ENCODE assay signal across 8 mouse cellular contexts in the genomic region with DNA sequence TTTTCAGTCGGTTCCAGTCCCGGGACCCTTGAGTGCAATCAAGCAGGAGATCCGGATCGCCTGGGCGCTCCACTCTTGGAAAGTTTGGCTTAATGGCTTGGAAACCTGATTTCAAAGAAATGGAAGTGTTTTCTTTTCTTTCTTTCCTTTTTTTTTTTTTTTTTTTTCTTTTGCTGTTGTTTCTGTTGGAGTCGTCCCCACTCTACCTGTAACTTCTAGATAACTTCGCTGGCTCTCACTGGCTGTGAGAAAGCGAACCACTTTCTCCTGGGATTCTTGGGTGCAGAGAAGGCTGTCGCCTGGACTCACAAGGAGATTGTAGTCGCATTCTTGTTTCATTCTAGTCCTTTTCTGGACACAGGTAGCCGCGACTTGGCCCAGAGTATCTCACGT. TPM values are rescaled to one million over a fixed set of nuclear protein-coding genes. Genes with fewer than 3 reads are reported as not detected.
DNase-seq lines count a peak whose midpoint lies in the region; ATAC-seq and TF ChIP-seq lines count a peak whose summit lies in the region.

No protein-coding gene starts in this region.

- peak overlapping the region; percentile 85 for H3K4me2 ChIP-seq in limb, embryonic 14.5 days (replicated peaks; ENCODE audit: low read depth, low read length, severe bottlenecking)
- H3K4me2 ChIP-seq in neural tube, embryonic 14.5 days (ENCODE audit: low read depth, low read length), result peak overlapping the region; percentile 86

- H3K36me3 ChIP-seq in liver, adult 2 months (ENCODE audit: control insufficient read depth, insufficient read depth, low read length), result no peaks in the 10 kb centered on the region
- no peaks in the 10 kb centered on the region for H3K36me3 ChIP-seq in forebrain, embryonic 10.5 days (replicated peaks)
- no peaks in the 10 kb centered on the region for H3K36me3 ChIP-seq in limb, embryonic 14.5 days (ENCODE audit: control insufficient read depth, insufficient read depth, low read length)
- H3K36me3 ChIP-seq in neural tube, embryonic 14.5 days (ENCODE audit: control insufficient read depth, insufficient read depth, low read length), result no peaks in the 10 kb centered on the region

- TF ChIP-seq CTCF in liver, adult 2 months (IDR thresholded peaks at IDR 0.05; ENCODE audit: low read depth, low read length), result no peak

- no peaks in the 10 kb centered on the region for H3K79me2 ChIP-seq in liver, adult 2 months (ENCODE audit: control insufficient read depth, insufficient read depth, low read length)

- no peaks in the 10 kb centered on the region for H3K9me3 ChIP-seq in forebrain, embryonic 10.5 days
- H3K9me3 ChIP-seq in limb, embryonic 14.5 days (ENCODE audit: control insufficient read depth, low read length), result no peaks in the 10 kb centered on the region
- H3K9me3 ChIP-seq in neural tube, embryonic 14.5 days (ENCODE audit: control insufficient read depth, low read length), result no peaks in the 10 kb centered on the region

- H3K27ac ChIP-seq in liver, adult 2 months (replicated peaks; ENCODE audit: insufficient read depth, low read depth, low read length), result no peak overlapping the region
- peak overlapping the region; percentile 78 for H3K27ac ChIP-seq in forebrain, embryonic 10.5 days
- no peak overlapping the region for H3K27ac ChIP-seq in limb, embryonic 14.5 days (replicated peaks; ENCODE audit: low read depth, low read length)
- no peak overlapping the region for H3K27ac ChIP-seq in neural tube, embryonic 14.5 days (ENCODE audit: low read depth, low read length)

- 10% methylated on average over 13 of the region's 13 CpGs for WGBS in liver, adult 2 months
- WGBS in forebrain, embryonic 10.5 days, result 4% methylated on average over 13 of the region's 13 CpGs
- 6% methylated on average over 13 of the region's 13 CpGs for WGBS in limb, embryonic 14.5 days
- WGBS in neural tube, embryonic 14.5 days, result 8% methylated on average over 13 of the region's 13 CpGs

- no peak overlapping the region for H3K9ac ChIP-seq in liver, adult 2 months (ENCODE audit: low read depth, low read length)
- peak overlapping the region; percentile 52 for H3K9ac ChIP-seq in limb, embryonic 14.5 days (ENCODE audit: low read depth, low read length, severe bottlenecking)
- H3K9ac ChIP-seq in neural tube, embryonic 14.5 days (replicated peaks; ENCODE audit: low read depth, low read length), result no peak overlapping the region

- no peak for TF ChIP-seq POLR2A in liver, adult 2 months (IDR thresholded peaks at IDR 0.05; ENCODE audit: extremely low read depth, insufficient read depth, low read length)
- TF ChIP-seq POLR2A in limb, embryonic 14.5 days (IDR thresholded peaks at IDR 0.05; ENCODE audit: borderline replicate concordance, extremely low read depth, insufficient read depth, insufficient read length), result no peak

- DNase-seq in liver, adult 2 months (ENCODE audit: extremely low read depth, low read depth, low spot score), result no peak
- DNase-seq in liver, result no peak
- no peak for DNase-seq in forebrain, embryonic 10.5 days (ENCODE audit: extremely low spot score, low spot score)
- DNase-seq in limb, embryonic 14.5 days (ENCODE audit: low spot score), result no peak
- no peak for DNase-seq in urinary bladder, adult 18-20 months (ENCODE audit: low spot score in 2 of 2)
- no peak for DNase-seq in yolk sac, embryonic 10.5 days (ENCODE audit: low spot score)
- no peak for DNase-seq in ovary, postnatal 14 days (ENCODE audit: low spot score)

- H3K27me3 ChIP-seq in liver, adult 2 months (ENCODE audit: control insufficient read depth, insufficient read depth, low read length), result no peaks in the 10 kb centered on the region; the same call in 1 of the 2 replicates
- H3K27me3 ChIP-seq in forebrain, embryonic 10.5 days (ENCODE audit: poor library complexity, severe bottlenecking), result peaks cover 16% of the 10 kb centered on the region
- 0 out of 2 replicates have a peak, but pooled peaks cover 10% of the 10 kb centered on the region for H3K27me3 ChIP-seq in limb, embryonic 14.5 days (ENCODE audit: control insufficient read depth, insufficient read depth, low read length)
- no peaks in the 10 kb centered on the region for H3K27me3 ChIP-seq in neural tube, embryonic 14.5 days (ENCODE audit: control insufficient read depth, insufficient read depth, low read length)

- peak overlapping the region; percentile 34 for H3K4me3 ChIP-seq in liver, adult 2 months (ENCODE audit: insufficient read depth, low read depth, low read length)
- H3K4me3 ChIP-seq in forebrain, embryonic 10.5 days, result peak overlapping the region; percentile 64
- peak overlapping the region; percentile 52 for H3K4me3 ChIP-seq in limb, embryonic 14.5 days (replicated peaks; ENCODE audit: low read length)
- peak overlapping the region; percentile 39 for H3K4me3 ChIP-seq in neural tube, embryonic 14.5 days (ENCODE audit: low read depth, low read length)

- no peaks in the 10 kb centered on the region for H3K4me1 ChIP-seq in liver, adult 2 months (ENCODE audit: control insufficient read depth, insufficient read depth, low read length)
- H3K4me1 ChIP-seq in forebrain, embryonic 10.5 days, result peaks cover 11% of the 10 kb centered on the region; the same call in 1 of the 2 replicates
- 0 out of 2 replicates have a peak, but pooled peaks cover 2% of the 10 kb centered on the region for H3K4me1 ChIP-seq in limb, embryonic 14.5 days (ENCODE audit: control insufficient read depth, insufficient read depth, low read length)
- no peaks in the 10 kb centered on the region for H3K4me1 ChIP-seq in neural tube, embryonic 14.5 days (ENCODE audit: control insufficient read depth, insufficient read depth, low read length)

- no peak for ATAC-seq in limb, embryonic 14.5 days (ENCODE audit: low FRiP score, low read depth)
- no peak for ATAC-seq in neural tube, embryonic 14.5 days (ENCODE audit: low read depth)

RNA-seq across cellular contexts. Expression of a gene that starts 0.6 kb away (rescaled TPM):
- 1.0 TPM in 2 replicates for total RNA-seq in liver, adult 2 months (2014; rRNA removed)
- 0.35 and 0.39 TPM in 2 replicates for polyA plus RNA-seq in liver, adult 2 months (2012; rRNA removed)
- 7.0 and 7.3 TPM in 2 replicates for polyA plus RNA-seq in forebrain, embryonic 10.5 days (2016; fragmentation: Nextera tagmentation; extraction: Ambion mirVana)
- 13.9 and 18.8 TPM in 2 replicates for polyA plus RNA-seq in limb, embryonic 14.5 days (2012; rRNA removed)
- polyA plus RNA-seq in limb, embryonic 14.5 days (2014; fragmentation: Nextera tagmentation; extraction: Ambion mirVana), result 42.0 and 43.0 TPM in 2 replicates
- 2.4 and 2.7 TPM in 2 replicates for polyA plus RNA-seq in neural tube, embryonic 14.5 days (2014; fragmentation: Nextera tagmentation; extraction: Ambion mirVana)
